Mouse (Mus musculus) heart, adult 2 months (tissue): ENCODE data around the gene Eno2. TPM values are rescaled to one million over a fixed set of nuclear protein-coding genes. Genes with fewer than 3 reads are reported as not detected.

Source experiments
- DNase-seq, 2 experiments: peaks; one replicate each; pipeline ENCODE4 v3.0.0; 2021
- H3K27ac ChIP-seq: fragments of 200-600 bp; 2 replicates; pipeline ENCODE4 v1.8.1; 2022
- H3K27me3 ChIP-seq: fragments of 200-500 bp; 2 replicates; pipeline ENCODE4 v1.6.1; 2012; ENCODE audit warnings: mild to moderate bottlenecking, low read length, inconsistent platforms, mixed read lengths; ENCODE audit not compliant: control insufficient read depth, insufficient read depth
- H3K36me3 ChIP-seq: fragments of 200-500 bp; 2 replicates; pipeline ENCODE4 v1.6.1; 2012; ENCODE audit warnings: low read length, inconsistent platforms; ENCODE audit not compliant: control insufficient read depth, insufficient read depth
- H3K4me1 ChIP-seq: fragments of 200-500 bp; 2 replicates; pipeline ENCODE4 v1.6.1; 2011; ENCODE audit warnings: low read length; ENCODE audit not compliant: control insufficient read depth, insufficient read depth
- H3K4me3 ChIP-seq: fragments of 200-600 bp; 2 replicates; pipeline ENCODE4 v1.8.1; 2022
- H3K79me2 ChIP-seq: fragments of 200-500 bp; replicated peaks from 2 replicates; pipeline ENCODE4 v1.6.1; 2012; ENCODE audit warnings: mild to moderate bottlenecking, inconsistent platforms, low read length, moderate library complexity, mixed read lengths; ENCODE audit not compliant: control insufficient read depth, insufficient read depth
- H3K9ac ChIP-seq: fragments of 200-500 bp; 2 replicates; pipeline ENCODE4 v1.6.1; 2012; ENCODE audit warnings: low read depth, mild to moderate bottlenecking, control low read depth, inconsistent platforms, low read length, mixed read lengths
- CTCF ChIP-seq: fragments of 200-600 bp; IDR thresholded peaks from 2 replicates; pipeline ENCODE4 v1.8.1; 2022; ENCODE audit warnings: antibody characterized with exemption, mild to moderate bottlenecking, moderate library complexity
- EP300 ChIP-seq: fragments of 200-500 bp; IDR thresholded peaks from 2 replicates; pipeline ENCODE4 v1.6.1; 2011; ENCODE audit warnings: low read depth, low read length, control low read depth; ENCODE audit not compliant: insufficient read depth
- POLR2A ChIP-seq: fragments of 200-500 bp; IDR thresholded peaks from 2 replicates; pipeline ENCODE4 v1.6.1; 2011; ENCODE audit warnings: mild to moderate bottlenecking, low read depth, low read length, control low read depth; ENCODE audit not compliant: insufficient read depth
- WGBS: fragments of 180-500 bp; shearing (Covaris S2); methylation state at CpG from one replicate; pipeline ENCODE4 v1.1.7; 2018; 5-methylcytosine and 5-hydroxymethylcytosine counted together
- intact Hi-C: fragments of 180-260 bp; cut with DNase I; formaldehyde crosslinking; loops from one replicate; pipeline ENCODE4 v1.15.1; 2025
- polyA plus RNA-seq: library from polyadenylated mRNA; depleted of rRNA; stranded (reverse); fragments of >200 nt; gene quantifications from 2 replicates; pipeline ENCODE4 v1.2.3, GENCODE M21; 2012
- total RNA-seq, 2 experiments: library from RNA; stranded (reverse); gene quantifications; 2 replicates each; pipeline ENCODE4 v1.2.3; 2021

Eno2 gene
- total and polyA plus RNA-seq, 3 experiments: 2.4 to 2.7 (median 2.4) TPM

DNA sequence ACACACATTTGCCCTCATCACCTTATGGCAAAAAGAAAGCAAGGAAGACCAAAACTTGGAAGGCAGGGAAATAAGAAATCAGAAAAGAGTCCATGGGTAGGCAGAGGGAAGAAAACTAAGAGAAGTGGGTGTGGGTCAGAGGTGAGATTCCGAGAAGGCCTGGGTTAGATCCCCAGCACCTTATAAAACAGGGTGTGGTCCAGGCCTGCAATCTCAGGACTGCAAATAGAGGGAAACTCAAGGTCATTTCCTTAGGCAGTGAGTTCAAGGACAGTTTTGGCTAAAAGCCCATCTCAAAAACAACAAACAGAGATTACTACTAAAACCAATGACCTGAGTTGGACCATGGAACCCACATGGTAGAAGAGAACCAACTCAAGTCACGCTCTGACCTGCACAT, 15.6 kb downstream of the Eno2 start:
- Histone ChIP-seq H3K27me3 (no peaks in the 10 kb centered on the region), H3K9ac (no peak overlapping the region), H3K79me2 (0 out of 2 replicates have a peak, but pooled peaks cover 1% of the 10 kb centered on the region), H3K4me1 (peaks cover 8% of the 10 kb centered on the region; the same call in 1 of the 2 replicates), H3K27ac (no peak overlapping the region), H3K4me3 (no peak overlapping the region), H3K36me3 (no peaks in the 10 kb centered on the region)
- no peak for TF ChIP-seq POLR2A
- no peak for TF ChIP-seq EP300
- TF ChIP-seq CTCF: no peak
- WGBS: 73% methylated on average over 2 of the region's 2 CpGs
- intact Hi-C loops: no loop called here
- DNase-seq: no peak

DNA sequence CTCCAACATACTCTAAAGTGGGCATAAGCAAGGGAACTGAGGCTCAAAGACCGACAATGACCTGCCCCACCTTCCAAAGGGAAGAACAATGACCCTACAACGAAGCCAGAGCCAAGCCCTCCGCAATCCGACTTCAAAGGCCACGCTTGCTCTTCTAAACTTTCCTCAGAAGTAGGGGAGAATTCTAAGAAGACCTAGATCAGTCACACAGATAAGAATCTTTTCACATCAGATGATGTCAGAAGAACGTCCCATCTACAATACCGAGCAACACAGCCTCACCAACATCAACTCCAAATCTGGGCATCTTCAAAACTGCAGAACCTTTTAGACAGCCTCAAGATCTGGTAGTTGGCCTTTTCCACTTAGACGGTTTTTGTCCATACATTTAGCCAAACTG, 19.1 kb downstream of the Eno2 start:
- H3K79me2 ChIP-seq: 0 out of 2 replicates have a peak, but pooled peaks cover 1% of the 10 kb centered on the region
- no peaks in the 10 kb centered on the region for H3K27me3 ChIP-seq
- H3K9ac ChIP-seq: no peak overlapping the region
- intact Hi-C loops: no loop called here
- no peak overlapping the region for H3K4me3 ChIP-seq
- DNase-seq: no peak
- peaks cover 3% of the 10 kb centered on the region; the same call in 1 of the 2 replicates for H3K4me1 ChIP-seq
- 80% methylated on average over 8 of the region's 8 CpGs for WGBS
- H3K36me3 ChIP-seq: no peaks in the 10 kb centered on the region
- H3K27ac ChIP-seq: no peak overlapping the region
- TF ChIP-seq EP300 (no peak), CTCF (no peak), POLR2A (no peak)

DNA sequence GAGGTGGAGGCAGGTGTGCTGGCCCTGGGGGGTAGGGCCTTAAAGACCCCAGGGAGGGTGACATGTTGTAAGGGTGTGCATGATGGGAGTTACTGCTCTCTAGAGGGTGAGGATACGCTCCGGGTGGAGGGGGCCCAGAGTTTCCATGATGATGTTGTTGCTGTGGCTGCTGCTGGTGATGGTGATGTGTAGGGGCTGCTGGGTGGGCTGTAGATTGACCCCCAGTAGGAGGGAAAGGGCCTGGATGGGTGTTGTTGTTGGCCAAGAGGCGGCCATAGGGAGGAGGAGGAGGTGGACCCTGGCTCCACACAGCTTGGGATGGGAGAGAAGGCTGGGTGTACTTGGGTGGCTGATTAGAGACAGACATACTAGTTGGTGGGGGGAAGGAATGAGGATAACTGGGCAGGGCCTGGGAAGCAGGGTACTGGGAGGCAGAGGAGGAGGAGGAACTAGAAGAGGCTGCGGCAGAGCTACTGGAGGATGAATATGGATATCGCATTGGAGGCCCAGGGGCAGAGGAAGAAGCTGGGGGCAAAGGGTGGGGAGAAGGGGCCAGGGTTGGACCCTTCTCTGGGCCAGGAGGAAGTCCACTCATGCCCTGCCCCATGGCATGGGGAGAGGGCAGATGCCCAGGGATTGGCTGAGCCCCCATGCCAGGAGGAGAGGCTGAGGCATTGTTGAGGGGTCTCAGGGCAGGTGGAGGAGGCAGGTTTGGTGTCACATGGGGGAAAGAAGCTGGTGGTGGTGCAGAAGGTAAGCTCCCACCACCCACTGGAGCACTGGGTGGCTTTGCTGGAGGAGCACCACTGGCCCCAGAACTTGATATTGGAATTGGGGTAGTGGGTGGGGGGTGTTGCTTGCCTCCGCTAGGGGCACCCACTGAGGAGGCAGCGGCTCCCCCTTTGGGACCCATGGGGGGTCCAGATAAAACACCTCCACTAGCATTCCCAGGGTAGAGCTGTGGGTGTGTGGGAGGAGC, 22.5 kb downstream of the Eno2 start:
- Histone ChIP-seq H3K27ac (no peak overlapping the region), H3K4me3 (no peak overlapping the region; the same call in 1 of the 2 replicates), H3K79me2 (no peaks in the 10 kb centered on the region), H3K36me3 (no peaks in the 10 kb centered on the region), H3K27me3 (no peaks in the 10 kb centered on the region), H3K4me1 (no peaks in the 10 kb centered on the region), H3K9ac (no peak overlapping the region)
- 87% methylated on average over 7 of the region's 7 CpGs for WGBS
- no peak for DNase-seq
- TF ChIP-seq EP300: no peak
- TF ChIP-seq CTCF: no peak
- no peak for TF ChIP-seq POLR2A
- intact Hi-C loops: no loop called here

DNA sequence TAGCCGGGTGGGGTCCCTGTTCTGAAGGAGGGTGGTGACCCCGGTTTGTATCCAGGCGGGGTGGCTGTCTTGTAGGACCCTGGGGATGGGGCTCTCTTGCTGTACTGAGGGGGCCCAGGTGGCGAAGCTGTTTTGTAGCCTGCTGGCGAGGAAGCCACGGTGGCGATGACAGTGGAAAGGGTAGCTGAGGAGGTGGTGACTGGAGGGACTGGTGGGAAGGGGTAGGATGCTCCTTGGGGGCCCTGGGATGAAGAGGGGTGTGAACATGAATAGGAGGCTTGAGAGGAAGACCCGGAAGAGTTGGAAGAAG, 23.2 kb downstream of the Eno2 start:
- no peaks in the 10 kb centered on the region for H3K36me3 ChIP-seq
- H3K79me2 ChIP-seq: no peaks in the 10 kb centered on the region
- no peak for DNase-seq
- intact Hi-C loops: no loop called here
- peak overlapping the region; percentile 96 for H3K27ac ChIP-seq
- TF ChIP-seq EP300: 0 out of 2 replicates have a peak, but pooled peaks have one; percentile 23
- TF ChIP-seq CTCF: no peak
- no peak for TF ChIP-seq POLR2A
- WGBS: 24% methylated on average over 8 of the region's 8 CpGs
- peak overlapping the region; percentile 82 for H3K9ac ChIP-seq
- H3K4me3 ChIP-seq: peak overlapping the region; percentile 68
- no peaks in the 10 kb centered on the region for H3K27me3 ChIP-seq
- peaks cover 3% of the 10 kb centered on the region; the same call in 1 of the 2 replicates for H3K4me1 ChIP-seq

DNA sequence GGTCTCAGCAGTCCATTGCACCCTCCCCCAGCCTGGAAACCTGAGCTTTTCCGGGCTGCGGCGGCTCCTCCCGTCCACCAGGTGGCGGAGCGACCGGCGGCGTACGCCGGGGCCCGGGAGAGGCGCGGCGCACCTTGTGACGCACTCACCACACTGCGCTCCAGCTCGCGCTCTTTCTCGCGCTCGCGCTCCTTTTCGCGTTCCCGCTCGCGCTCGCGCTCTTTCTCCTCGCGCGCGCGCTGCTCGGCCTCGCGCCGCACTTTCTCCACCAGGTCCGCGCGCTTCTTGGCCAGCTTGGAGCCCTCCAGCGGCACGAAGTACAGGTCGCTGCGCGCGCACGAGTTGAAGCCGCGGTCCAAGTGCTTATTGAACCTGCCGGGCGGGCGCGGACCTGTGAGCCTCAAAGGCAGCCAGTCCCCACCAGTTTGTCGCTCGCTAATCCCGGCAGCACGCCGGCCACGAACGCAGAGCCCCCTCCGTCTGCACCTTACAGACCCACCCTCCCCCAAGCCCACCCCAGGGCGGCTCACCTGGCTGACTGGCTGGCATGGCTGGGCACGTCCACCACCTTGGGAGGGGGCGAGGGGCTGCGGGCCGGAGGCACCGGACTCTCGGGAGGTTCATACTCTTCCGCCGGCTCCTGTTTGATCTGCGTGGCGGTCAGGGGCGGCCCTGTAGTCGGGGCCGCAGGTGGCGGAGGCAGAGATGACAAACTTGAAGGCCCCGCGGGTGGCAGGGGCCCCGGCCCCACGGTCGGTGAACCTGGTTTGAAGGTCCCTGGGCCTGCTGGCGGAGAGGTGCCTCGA, 23.8 kb downstream of the Eno2 start:
- 2% methylated on average over 84 of the region's 85 CpGs for WGBS
- TF ChIP-seq POLR2A (peak; percentile 77), EP300 (peak; percentile 47; the same call in 1 of the 2 replicates), CTCF (peak; percentile 98; the same call in 1 of the 2 replicates)

More for the DNA sequence above, 23.8 kb downstream of the Eno2 start:
- peaks cover 3% of the 10 kb centered on the region; the same call in 1 of the 2 replicates for H3K4me1 ChIP-seq
- peak overlapping the region; percentile 82 for H3K9ac ChIP-seq
- intact Hi-C loops: loop anchor here (1.0 kb wide), 1 partner anchor 11 kb away; the partner anchor contains the start of genes Atn1 and Gm45234
- peak overlapping the region; percentile 68 for H3K4me3 ChIP-seq
- peak; percentile 95 to 96 for DNase-seq
- no peaks in the 10 kb centered on the region for H3K79me2 ChIP-seq
- H3K27me3 ChIP-seq: no peaks in the 10 kb centered on the region
- peak overlapping the region; percentile 96 for H3K27ac ChIP-seq
- no peaks in the 10 kb centered on the region for H3K36me3 ChIP-seq
